Mouse (Mus musculus): Measurements from ENCODE around the gene Hepacam.

DNA sequence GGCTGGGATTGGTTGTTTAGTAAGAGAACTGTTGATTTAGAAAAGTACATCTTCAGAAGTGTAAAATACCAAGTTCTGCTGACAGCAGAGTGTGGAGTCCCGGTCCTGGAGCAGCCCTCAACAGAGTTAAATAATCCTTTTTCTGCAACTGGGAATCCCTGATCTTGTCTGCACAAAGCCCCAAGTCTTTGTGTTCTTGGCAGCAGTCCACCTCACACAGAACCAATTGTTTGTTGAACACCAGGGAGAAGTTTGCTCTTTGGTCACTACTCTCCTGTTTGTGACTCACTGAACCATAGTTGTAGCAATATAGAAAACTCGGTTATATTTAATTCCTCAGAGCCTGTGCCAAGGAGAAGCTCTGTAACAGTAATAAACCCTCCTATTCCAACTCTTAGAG is 15.9 kb upstream of the Hepacam start:
- no peak for TF ChIP-seq CTCF (IDR thresholded peaks at IDR 0.05 in 2 of 3, conservative IDR thresholded peaks at IDR 0.05 in 1 of 3; ENCODE audit: control insufficient read depth in 1 of 3, insufficient read depth in 1 of 3, low read depth in 2 of 3, low read length in 3 of 3, poor library complexity in 1 of 3, severe bottlenecking in 1 of 3)
- TF ChIP-seq E2F4 (IDR thresholded peaks at IDR 0.05; ENCODE audit: borderline replicate concordance, low read depth, low read length), result no peak
- TF ChIP-seq UBTF (IDR thresholded peaks at IDR 0.05; ENCODE audit: borderline replicate concordance, insufficient read depth, low read depth, low read length), result no peak
- no peak for TF ChIP-seq POLR2A (IDR thresholded peaks at IDR 0.05; ENCODE audit: control insufficient read depth in 1 of 2, insufficient read depth in 1 of 2, low read depth in 1 of 2, low read length in 2 of 2, poor library complexity in 1 of 2)
- no peak for TF ChIP-seq ETS1 (IDR thresholded peaks at IDR 0.05; ENCODE audit: low read depth, low read length)
- TF ChIP-seq EP300 (IDR thresholded peaks at IDR 0.05; ENCODE audit: low read depth in 1 of 2, low read length in 2 of 2), result no peak
- TF ChIP-seq MEF2A (IDR thresholded peaks at IDR 0.05; ENCODE audit: extremely low read depth, insufficient replicate concordance, low read depth, low read length, poor library complexity, severe bottlenecking), result no peak
- no peak for TF ChIP-seq POLR2AphosphoS2 (IDR thresholded peaks at IDR 0.05; ENCODE audit: low read length)
- TF ChIP-seq NRF1 (IDR thresholded peaks at IDR 0.05; ENCODE audit: insufficient read depth, low read depth, low read length, poor library complexity, severe bottlenecking), result no peak
- TF ChIP-seq GATA1 (IDR thresholded peaks at IDR 0.05; ENCODE audit: low read depth, low read length), result no peak
- TF ChIP-seq RCOR1 (IDR thresholded peaks at IDR 0.05; ENCODE audit: low read depth, low read length), result no peak
- no peak for TF ChIP-seq BHLHE40 (IDR thresholded peaks at IDR 0.05; ENCODE audit: borderline replicate concordance, low read depth, low read length)
- TF ChIP-seq MAX (IDR thresholded peaks at IDR 0.05; ENCODE audit: low read length), result no peak
